Mouse (Mus musculus) MEL (cell line): Measurements from ENCODE around the gene Blzf1. TPM values are rescaled to one million over a fixed set of nuclear protein-coding genes. Genes with fewer than 3 reads are reported as not detected.

Experiments
- DNase-seq: peaks from one replicate; pipeline ENCODE4 v3.0.0; 2011; ENCODE audit warnings: low read depth, low spot score
- H3K27ac ChIP-seq: 2 replicates; pipeline ENCODE4 v1.5.1; 2012; ENCODE audit warnings: low read depth, mild to moderate bottlenecking, control low read depth, low read length, moderate library complexity; ENCODE audit not compliant: control insufficient read depth
- H3K27me3 ChIP-seq, 2 experiments: fragments of 150-350 bp in 1 of 2; sonication (generic) in 1 of 2; 2 replicates each; pipeline ENCODE4 v1.6.1; 2012; ENCODE audit warnings: low read length in 2 of 2, mild to moderate bottlenecking in 2 of 2, improper control_type of control experiment in 1 of 2, moderate library complexity in 1 of 2; ENCODE audit not compliant: insufficient read depth in 2 of 2, control insufficient read depth in 1 of 2
- H3K36me3 ChIP-seq, 2 experiments: 2 replicates each; pipeline ENCODE4 v1.6.1; 2012 to 2014; ENCODE audit warnings: low read length in 2 of 2, improper control_type of control experiment in 1 of 2, inconsistent platforms in 1 of 2, mild to moderate bottlenecking in 1 of 2; ENCODE audit not compliant: insufficient read depth in 2 of 2, control insufficient read depth in 1 of 2
- H3K4me1 ChIP-seq, 2 experiments: fragments of 150-350 bp in 1 of 2; sonication (generic) in 1 of 2; 2 replicates each; pipeline ENCODE4 v1.6.1; 2012; ENCODE audit warnings: low read length in 2 of 2, improper control_type of control experiment in 1 of 2, mild to moderate bottlenecking in 1 of 2; ENCODE audit not compliant: insufficient read depth in 2 of 2, control insufficient read depth in 1 of 2
- H3K4me3 ChIP-seq, 2 experiments: fragments of 150-350 bp in 1 of 2; sonication (generic) in 1 of 2; 2 replicates each; pipeline ENCODE4 v1.5.1; 2012; ENCODE audit warnings: low read depth in 2 of 2, low read length in 2 of 2, mild to moderate bottlenecking in 2 of 2, moderate library complexity in 2 of 2, control low read depth in 1 of 2, improper control_type of control experiment in 1 of 2; ENCODE audit not compliant: control insufficient read depth in 1 of 2, insufficient read depth in 1 of 2
- H3K79me2 ChIP-seq: 2 replicates; pipeline ENCODE4 v1.6.1; 2012; ENCODE audit warnings: mild to moderate bottlenecking, low read length, moderate library complexity; ENCODE audit not compliant: control insufficient read depth, poor library complexity, insufficient read depth
- H3K9ac ChIP-seq: 2 replicates; pipeline ENCODE4 v1.6.1; 2012; ENCODE audit warnings: low read depth, mild to moderate bottlenecking, control low read depth, low read length, moderate library complexity; ENCODE audit not compliant: control insufficient read depth, poor library complexity, severe bottlenecking
- H3K9me3 ChIP-seq: fragments of 150-350 bp; sonication (generic); replicated peaks from 2 replicates; pipeline ENCODE4 v1.6.1; 2012; ENCODE audit warnings: mild to moderate bottlenecking, low read length, improper control_type of control experiment, moderate library complexity; ENCODE audit not compliant: insufficient read depth
- BHLHE40 ChIP-seq: IDR thresholded peaks from 2 replicates; pipeline ENCODE4 v1.6.1; 2012; ENCODE audit warnings: low read depth, mild to moderate bottlenecking, inconsistent platforms, low read length, improper control_type of control experiment, borderline replicate concordance
- CHD2 ChIP-seq: IDR thresholded peaks from 2 replicates; pipeline ENCODE4 v1.6.1; 2011; ENCODE audit warnings: low read length, improper control_type of control experiment
- CTCF ChIP-seq, 3 experiments: IDR thresholded peaks in 2 of 3; conservative IDR thresholded peaks in 1 of 3; 2 replicates each; pipeline ENCODE4 v1.5.1; 2011 to 2012; ENCODE audit warnings: low read length in 3 of 3, low read depth in 2 of 3, mild to moderate bottlenecking in 2 of 3, improper control_type of control experiment in 1 of 3, inconsistent platforms in 1 of 3, mixed read lengths in 1 of 3, moderate library complexity in 1 of 3; ENCODE audit not compliant: control insufficient read depth in 1 of 3, insufficient read depth in 1 of 3, poor library complexity in 1 of 3, severe bottlenecking in 1 of 3
- E2F4 ChIP-seq: IDR thresholded peaks from 2 replicates; pipeline ENCODE4 v1.6.1; 2011; ENCODE audit warnings: low read depth, low read length, improper control_type of control experiment, borderline replicate concordance
- ETS1 ChIP-seq: IDR thresholded peaks from 2 replicates; pipeline ENCODE4 v1.6.1; 2012; ENCODE audit warnings: low read depth, mild to moderate bottlenecking, inconsistent platforms, low read length, improper control_type of control experiment, moderate library complexity
- GABPA ChIP-seq: IDR thresholded peaks from 2 replicates; pipeline ENCODE4 v1.6.1; 2012; ENCODE audit warnings: low read depth, mild to moderate bottlenecking, inconsistent platforms, low read length, improper control_type of control experiment, moderate library complexity
- GATA1 ChIP-seq: IDR thresholded peaks from 2 replicates; pipeline ENCODE4 v1.6.1; 2011; ENCODE audit warnings: low read depth, low read length, improper control_type of control experiment
- HCFC1 ChIP-seq: IDR thresholded peaks from 2 replicates; pipeline ENCODE4 v1.6.1; 2012; ENCODE audit warnings: low read depth, mild to moderate bottlenecking, inconsistent platforms, low read length, improper control_type of control experiment, moderate library complexity
- MAX ChIP-seq: IDR thresholded peaks from 2 replicates; pipeline ENCODE4 v1.6.1; 2011; ENCODE audit warnings: low read length, improper control_type of control experiment
- MAZ ChIP-seq: IDR thresholded peaks from 2 replicates; pipeline ENCODE4 v1.6.1; 2012; ENCODE audit warnings: low read depth, mild to moderate bottlenecking, inconsistent platforms, low read length, improper control_type of control experiment
- MEF2A ChIP-seq: IDR thresholded peaks from 2 replicates; pipeline ENCODE4 v1.6.1; 2014; ENCODE audit warnings: low read depth, mild to moderate bottlenecking, inconsistent platforms, low read length, improper control_type of control experiment; ENCODE audit not compliant: poor library complexity, insufficient replicate concordance, severe bottlenecking; ENCODE audit errors: extremely low read depth
- MXI1 ChIP-seq: IDR thresholded peaks from 2 replicates; pipeline ENCODE4 v1.6.1; 2011; ENCODE audit warnings: mild to moderate bottlenecking, low read depth, low read length, improper control_type of control experiment
- MYB ChIP-seq: IDR thresholded peaks from 2 replicates; pipeline ENCODE4 v1.6.1; 2011; ENCODE audit warnings: mild to moderate bottlenecking, low read depth, low read length, improper control_type of control experiment
- MYC ChIP-seq: IDR thresholded peaks from 2 replicates; pipeline ENCODE4 v1.6.1; 2011; ENCODE audit warnings: low read depth, mild to moderate bottlenecking, low read length, improper control_type of control experiment, moderate library complexity
- POLR2AphosphoS2 ChIP-seq: IDR thresholded peaks from 2 replicates; pipeline ENCODE4 v1.6.1; 2011; ENCODE audit warnings: low read length, improper control_type of control experiment
- POLR2AphosphoS5 ChIP-seq: IDR thresholded peaks from 2 replicates; pipeline ENCODE4 v1.6.1; 2012; ENCODE audit warnings: low read depth, borderline replicate concordance, mild to moderate bottlenecking, inconsistent platforms, low read length, moderate library complexity, mixed read lengths
- RCOR1 ChIP-seq: IDR thresholded peaks from 2 replicates; pipeline ENCODE4 v1.6.1; 2012; ENCODE audit warnings: low read depth, mild to moderate bottlenecking, inconsistent platforms, low read length, improper control_type of control experiment
- TAL1 ChIP-seq: IDR thresholded peaks from 2 replicates; pipeline ENCODE4 v1.6.1; 2012; ENCODE audit warnings: mild to moderate bottlenecking, inconsistent platforms, low read length, moderate library complexity, mixed read lengths
- TBP ChIP-seq: IDR thresholded peaks from 2 replicates; pipeline ENCODE4 v1.8.0; 2011; ENCODE audit warnings: low read depth, low read length, improper control_type of control experiment
- UBTF ChIP-seq: IDR thresholded peaks from 2 replicates; pipeline ENCODE4 v1.6.1; 2012; ENCODE audit warnings: low read depth, mild to moderate bottlenecking, inconsistent platforms, low read length, improper control_type of control experiment, moderate library complexity, borderline replicate concordance; ENCODE audit not compliant: insufficient read depth
- USF2 ChIP-seq, 2 experiments: IDR thresholded peaks; 2 replicates each; pipeline ENCODE4 v1.6.1; 2011 to 2012; ENCODE audit warnings: improper control_type of control experiment in 2 of 2, low read length in 2 of 2, borderline replicate concordance in 1 of 2, inconsistent platforms in 1 of 2, low read depth in 1 of 2, mild to moderate bottlenecking in 1 of 2; ENCODE audit not compliant: insufficient read depth in 1 of 2
- ZC3H11A ChIP-seq: IDR thresholded peaks from 2 replicates; pipeline ENCODE4 v1.6.1; 2012; ENCODE audit warnings: low read depth, mild to moderate bottlenecking, inconsistent platforms, low read length, improper control_type of control experiment
- polyA plus RNA-seq, 2 experiments: library from polyadenylated mRNA; stranded (reverse) in 1 of 2; unstranded in 1 of 2; fragments of >175 nt in 1 of 2; fragments of >200 nt in 1 of 2; gene quantifications; 2 replicates each; pipeline versions ENCODE4 v1.2.1 to v1.2.4; 2012; ENCODE audit warnings: low replicate concordance in 2 of 2, low read depth in 1 of 2; ENCODE audit not compliant: insufficient read length in 2 of 2, insufficient read depth in 1 of 2, missing spikeins in 1 of 2
- total RNA-seq: library from RNA; depleted of rRNA; stranded (reverse); fragments of 300-350 nt; gene quantifications from 2 replicates; pipeline ENCODE4 v1.2.3, GENCODE M21; 2012

The Blzf1 gene
- total and polyA plus RNA-seq, 3 experiments = 17.1 to 18.2 TPM; not detected in 1

DNA sequence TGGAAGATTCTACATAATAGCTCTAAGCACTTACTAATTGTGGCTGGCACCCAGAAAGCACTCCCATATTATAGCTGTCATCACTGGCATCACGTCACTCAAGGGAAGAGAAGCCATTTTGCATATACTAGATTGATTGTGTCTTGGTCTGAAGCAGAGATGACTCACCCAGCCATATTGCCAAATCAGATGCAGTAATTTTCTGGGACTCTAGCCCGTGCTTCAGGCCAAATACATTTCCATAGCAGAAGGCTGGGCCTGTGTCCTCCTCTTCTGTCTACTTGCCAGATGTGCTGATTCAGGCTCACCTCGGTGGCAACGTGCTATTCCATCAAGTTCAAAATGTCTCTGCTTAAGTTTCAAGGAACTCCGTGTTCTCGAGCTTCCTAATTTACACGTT is 45.7 kb downstream of the Blzf1 start:
- Histone ChIP-seq H3K27ac (no peak overlapping the region), H3K4me1 (no peaks in the 10 kb centered on the region), H3K27me3 (no peaks in the 10 kb centered on the region), H3K9me3 (no peaks in the 10 kb centered on the region), H3K79me2 (no peaks in the 10 kb centered on the region), H3K9ac (no peak overlapping the region), H3K36me3 (peaks cover 0 to 2% of the 10 kb centered on the region in 2 experiments; a peak in 2 of 4 replicates), H3K4me3 (no peak overlapping the region)
- no peak for TF ChIP-seq POLR2AphosphoS5
- TF ChIP-seq TBP = no peak
- TF ChIP-seq ZC3H11A = no peak
- TF ChIP-seq HCFC1 = no peak
- no peak for TF ChIP-seq MAX
- TF ChIP-seq ETS1 = no peak
- TF ChIP-seq TAL1 = no peak
- TF ChIP-seq CHD2 = no peak
- TF ChIP-seq E2F4 = no peak
- no peak for TF ChIP-seq GATA1
- no peak for TF ChIP-seq UBTF
- TF ChIP-seq MYB = no peak
- no peak for TF ChIP-seq MXI1
- TF ChIP-seq BHLHE40 = no peak
- no peak for TF ChIP-seq MEF2A
- no peak for TF ChIP-seq MAZ
- TF ChIP-seq GABPA = no peak
- no peak for TF ChIP-seq POLR2AphosphoS2
- no peak for TF ChIP-seq USF2 (IDR thresholded peaks at IDR 0.05; ENCODE audit: borderline replicate concordance in 1 of 2, insufficient read depth in 1 of 2, low read depth in 1 of 2, low read length in 2 of 2)
- no peak for TF ChIP-seq RCOR1
- no peak for DNase-seq

- DNase-seq = no peak
- H3K36me3 ChIP-seq = peaks cover 0 to 2% of the 10 kb centered on the region in 2 experiments; a peak in 2 of 4 replicates
- TF ChIP-seq BHLHE40 (no peak), CTCF (IDR thresholded peaks at IDR 0.05 in 2 of 3, conservative IDR thresholded peaks at IDR 0.05 in 1 of 3; ENCODE audit: control insufficient read depth in 1 of 3, insufficient read depth in 1 of 3, low read depth in 2 of 3, low read length in 3 of 3, poor library complexity in 1 of 3, severe bottlenecking in 1 of 3) (no peak), ETS1 (no peak), MYC (no peak), CHD2 (no peak), POLR2AphosphoS5 (no peak), ZC3H11A (no peak)
- no peak overlapping the region for H3K27ac ChIP-seq
- H3K27me3 ChIP-seq = no peaks in the 10 kb centered on the region
- H3K4me1 ChIP-seq = no peaks in the 10 kb centered on the region
- H3K4me3 ChIP-seq = no peak overlapping the region
- no peaks in the 10 kb centered on the region for H3K79me2 ChIP-seq
- no peak overlapping the region for H3K9ac ChIP-seq
- H3K9me3 ChIP-seq = no peaks in the 10 kb centered on the region
Measured at GRCm38 (mm10) chr1:164260171-164261028, 46.9 kb downstream of the Blzf1 start.
